20 mouse cellular contexts compared by ENCODE assay signal in genomic region chr3:85508717-85509279, GRCm38 (mm10).
DNase-seq lines count a peak whose midpoint lies in the region; ATAC-seq and TF ChIP-seq lines count a peak whose summit lies in the region.
"Had no signal": no experiment of that assay in that cellular context is flagged by ENCODE, and none has a peak within 500 bp of the region (broad histone marks: within the 10 kb centered on the region; RNA-seq: fewer than 3 reads in every experiment).

No protein-coding gene starts in this region.

- DNase-seq in CH12.LX (ENCODE audit: extremely low read depth) (no peak), MEL (ENCODE audit: low read depth, low spot score) (no peak)
- no peak for DNase-seq in cerebellum, adult 9-11 months
- DNase-seq: adrenal gland, adult 2 months; adrenal gland, adult 8-10 months; adrenal gland, postnatal 10 days; adrenal gland, postnatal 14 days; adrenal gland, postnatal 25 days; adrenal gland, postnatal 36 days; B cell, adult 2 months; cerebellum, adult 11 months; cerebellum, adult 11-12 months; cerebellum, adult 18-20 months; cerebellum, adult 2 months; cerebellum, adult 8-10 months had no signal

- in situ Hi-C loops in CH12.LX (cut with MboI; ENCODE audit: low pct_ligation_motif_present, low pct_unique_long_range_greater_than_20kb, low sequenced_read_pairs): no loop called here

- dilution Hi-C loops in CH12.LX (cut with MboI; ENCODE audit: extremely low pct_ligation_motif_present, extremely low pct_unique_long_range_greater_than_20kb, low sequenced_read_pairs): no loop called here

- TF ChIP-seq CTCF in CH12.LX (conservative IDR thresholded peaks at IDR 0.05 in 1 of 2, IDR thresholded peaks at IDR 0.05 in 1 of 2; ENCODE audit: low read depth in 2 of 2, low read length in 2 of 2): no peak
- no peak for TF ChIP-seq CTCF in MEL (IDR thresholded peaks at IDR 0.05 in 2 of 3, conservative IDR thresholded peaks at IDR 0.05 in 1 of 3; ENCODE audit: control insufficient read depth in 1 of 3, insufficient read depth in 1 of 3, low read depth in 2 of 3, low read length in 3 of 3, poor library complexity in 1 of 3, severe bottlenecking in 1 of 3)

- TF ChIP-seq EP300 in CH12.LX (IDR thresholded peaks at IDR 0.05; ENCODE audit: low read length): peak; percentile 78; the same call in 1 of the 2 replicates
- no peak for TF ChIP-seq EP300 in MEL (IDR thresholded peaks at IDR 0.05; ENCODE audit: low read depth in 1 of 2, low read length in 2 of 2)

- H3K79me2 ChIP-seq in CH12.LX (replicated peaks; ENCODE audit: control insufficient read depth, extremely low read depth, insufficient read depth, poor library complexity, severe bottlenecking): no peaks in the 10 kb centered on the region
- no peaks in the 10 kb centered on the region for H3K79me2 ChIP-seq in MEL (ENCODE audit: control insufficient read depth, insufficient read depth, low read length, poor library complexity)

- no peak overlapping the region for H3K4me3 ChIP-seq in CH12.LX (replicated peaks in 1 of 3; ENCODE audit: low read depth in 2 of 3, low read length in 2 of 3, poor library complexity in 1 of 3)
- H3K4me3 ChIP-seq in MEL (ENCODE audit: control insufficient read depth in 1 of 2, insufficient read depth in 1 of 2, low read depth in 2 of 2, low read length in 2 of 2): no peak overlapping the region
- no peak overlapping the region for H3K4me3 ChIP-seq in heart, embryonic 12.5 days

- 79% methylated on average over 5 of the region's 5 CpGs for WGBS in heart, embryonic 12.5 days

- H3K9ac ChIP-seq in CH12.LX (ENCODE audit: insufficient read depth, low read depth) (no peak overlapping the region), MEL (ENCODE audit: control insufficient read depth, low read depth, low read length, poor library complexity, severe bottlenecking) (no peak overlapping the region)
- H3K9ac ChIP-seq in heart, embryonic 12.5 days: no peak overlapping the region

- ATAC-seq in heart, embryonic 12.5 days (ENCODE audit: insufficient number of reproducible peaks, low FRiP score): no peak
- ATAC-seq: activated CD4-positive, CD25-positive, alpha-beta regulatory T cell, adult 4 months; CD4-positive, CD25-positive, alpha-beta regulatory T cell, adult 4 months; Patski had no signal

- H3K4me1 ChIP-seq in CH12.LX (ENCODE audit: control insufficient read depth in 1 of 2, insufficient read depth in 2 of 2) (peaks cover 2% of the 10 kb centered on the region in 2 experiments; a peak in 3 of 4 replicates), MEL (ENCODE audit: control insufficient read depth in 1 of 2, insufficient read depth in 2 of 2, low read length in 2 of 2) (no peaks in the 10 kb centered on the region; a peak in 1 of 4 replicates)
- no peaks in the 10 kb centered on the region for H3K4me1 ChIP-seq in heart, embryonic 12.5 days (replicated peaks)

- TF ChIP-seq RAD21 in CH12.LX (IDR thresholded peaks at IDR 0.05; ENCODE audit: low read depth, low read length) (no peak), MEL (IDR thresholded peaks at IDR 0.05; ENCODE audit: low read depth, low read length) (no peak)

- H3K9me3 ChIP-seq in CH12.LX (replicated peaks; ENCODE audit: low read length) (no peaks in the 10 kb centered on the region), MEL (replicated peaks; ENCODE audit: insufficient read depth, low read length) (no peaks in the 10 kb centered on the region)
- no peaks in the 10 kb centered on the region for H3K9me3 ChIP-seq in heart, embryonic 12.5 days (replicated peaks)
- H3K9me3 ChIP-seq: G1E had no signal

- H3K36me3 ChIP-seq in CH12.LX (replicated peaks in 1 of 2; ENCODE audit: control insufficient read depth in 1 of 2, insufficient read depth in 1 of 2, low read length in 1 of 2) (no peaks in the 10 kb centered on the region), MEL (ENCODE audit: control insufficient read depth in 1 of 2, insufficient read depth in 2 of 2, low read length in 2 of 2) (no peaks in the 10 kb centered on the region)
- no peaks in the 10 kb centered on the region for H3K36me3 ChIP-seq in heart, embryonic 12.5 days
- H3K36me3 ChIP-seq: G1E had no signal

- TF ChIP-seq POLR2A in CH12.LX (IDR thresholded peaks at IDR 0.05; ENCODE audit: low read depth, low read length) (no peak), MEL (IDR thresholded peaks at IDR 0.05; ENCODE audit: control insufficient read depth in 1 of 2, insufficient read depth in 1 of 2, low read depth in 1 of 2, low read length in 2 of 2, poor library complexity in 1 of 2) (no peak)

- H3K27ac ChIP-seq in CH12.LX (ENCODE audit: insufficient read depth, low read depth) (no peak overlapping the region), MEL (ENCODE audit: control insufficient read depth, low read depth, low read length) (no peak overlapping the region)
- no peak overlapping the region for H3K27ac ChIP-seq in heart, embryonic 12.5 days (ENCODE audit: poor library complexity, severe bottlenecking)

- H3K4me2 ChIP-seq in CH12.LX (ENCODE audit: insufficient read depth, low read depth, poor library complexity, severe bottlenecking): no peak overlapping the region
- H3K4me2 ChIP-seq in heart, embryonic 12.5 days: no peak overlapping the region

- H3K27me3 ChIP-seq in CH12.LX (replicated peaks) (no peaks in the 10 kb centered on the region), MEL (ENCODE audit: control insufficient read depth in 1 of 2, insufficient read depth in 2 of 2, low read length in 2 of 2) (no peaks in the 10 kb centered on the region)
- no peaks in the 10 kb centered on the region; the same call in 1 of the 2 replicates for H3K27me3 ChIP-seq in heart, embryonic 12.5 days (replicated peaks)

TF ChIP-seq in CH12.LX, 34 proteins besides CTCF, POLR2A, EP300 and RAD21:
- TF ChIP-seq MAZ (IDR thresholded peaks at IDR 0.05; ENCODE audit: low read depth, low read length) (no peak), JUN (IDR thresholded peaks at IDR 0.05; ENCODE audit: insufficient read depth, low read depth, low read length) (peak; percentile 56), ZNF384 (IDR thresholded peaks at IDR 0.05; ENCODE audit: low read depth, low read length) (peak; percentile 93), JUND (conservative IDR thresholded peaks at IDR 0.05; ENCODE audit: low read depth, low read length) (no peak), E2F4 (IDR thresholded peaks at IDR 0.05; ENCODE audit: insufficient replicate concordance, low read depth, low read length) (no peak), IRF4 (IDR thresholded peaks at IDR 0.05; ENCODE audit: low read depth, low read length) (0 out of 2 replicates have a peak, but pooled peaks have one; percentile 17), UBTF (IDR thresholded peaks at IDR 0.05; ENCODE audit: low read depth, low read length) (no peak)

TF ChIP-seq in MEL, 35 proteins besides CTCF, POLR2A, EP300 and RAD21:
- peak; percentile 34; the same call in 1 of the 2 replicates for TF ChIP-seq ZNF384 (IDR thresholded peaks at IDR 0.05; ENCODE audit: low read depth, low read length)
- no peak for TF ChIP-seq USF2 (IDR thresholded peaks at IDR 0.05; ENCODE audit: borderline replicate concordance in 1 of 2, insufficient read depth in 1 of 2, low read depth in 1 of 2, low read length in 2 of 2)
- no peak for TF ChIP-seq KAT2A (conservative IDR thresholded peaks at IDR 0.05; ENCODE audit: low read depth, low read length)

Comparison
In these comparisons a context has a peak if more than half of its experiments do, and no peak if none do; other contexts are left out.
1. Of the 35 proteins assayed by ChIP-seq in both MEL and CH12.LX: peak only in MEL: none; only in CH12.LX: EP300; in both: ZNF384; in neither: 33.